Mouse (Mus musculus): ENCODE data around the gene Slc1a1.
A peak's percentile ranks its signal among the peaks of the same experiment; 100 is the strongest.

Slc1a1 gene

DNA sequence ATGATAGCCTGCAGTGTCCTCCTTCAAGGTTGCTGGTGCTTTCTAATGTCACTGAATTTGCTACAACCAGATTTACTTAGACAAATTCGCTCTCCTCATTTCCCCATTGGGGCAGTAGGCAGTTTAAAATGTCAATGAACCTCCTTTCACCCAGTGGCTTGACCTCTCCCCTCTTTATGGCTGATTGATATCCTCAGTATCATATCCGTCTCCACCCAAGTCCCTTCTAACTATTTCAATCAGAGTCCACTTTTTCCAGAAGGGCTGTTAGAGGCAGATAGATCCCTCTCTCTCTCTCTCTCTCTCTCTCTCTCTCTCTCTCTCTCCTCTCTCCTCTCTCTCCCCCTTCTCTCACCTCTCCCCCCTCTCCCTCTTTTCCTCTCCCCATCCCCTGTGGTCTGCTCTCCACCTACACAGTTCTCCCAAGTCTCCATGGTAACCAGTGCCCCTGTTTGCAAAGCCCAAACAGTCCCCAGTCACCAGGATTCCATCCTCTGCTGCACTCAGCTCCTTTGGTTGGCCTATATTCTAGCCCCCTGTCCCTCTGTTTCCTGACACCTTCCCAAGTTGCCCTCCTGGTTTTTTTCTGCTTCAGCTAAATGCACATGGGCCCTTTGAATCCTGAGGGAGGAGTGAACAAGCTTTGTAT, 80.9 kb downstream of the Slc1a1 start:
- DNase-seq (ENCODE audit: low read depth, low spot score) = no peak

DNA sequence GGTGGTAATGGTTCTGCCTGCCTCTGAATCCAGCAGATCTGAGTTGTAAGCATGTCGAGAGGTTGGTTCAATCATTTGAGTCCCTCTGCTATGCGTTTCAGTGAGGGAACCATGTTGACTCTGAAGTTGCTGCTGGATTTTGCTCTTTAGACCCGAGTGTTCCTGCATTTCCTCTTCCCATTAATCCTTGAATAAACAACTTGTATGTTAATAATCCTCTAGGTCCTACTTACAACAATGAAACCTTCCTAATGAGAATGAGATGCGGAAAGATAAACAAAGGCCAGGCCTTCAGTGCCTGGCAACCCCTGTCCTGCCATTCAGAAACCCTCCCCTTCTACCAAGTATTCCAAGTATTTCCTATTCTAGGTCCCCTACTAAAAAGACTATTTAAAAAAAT, 81.6 kb downstream of the Slc1a1 start:
- no peak for DNase-seq (ENCODE audit: low read depth, low spot score)

- peak; percentile 11 for DNase-seq (ENCODE audit: low read depth, low spot score)
Measured at GRCm38 (mm10) chr19:28917839-28918238, 83.0 kb downstream of the Slc1a1 start.

- DNase-seq (ENCODE audit: low read depth, low spot score) = no peak
Measured at GRCm38 (mm10) chr19:28926366-28926765, 91.5 kb downstream of the Slc1a1 start.

GRCm38 (mm10) chr19:28927396-28927795, 92.5 kb downstream of the Slc1a1 start:
- no peak for DNase-seq (ENCODE audit: low read depth, low spot score)

- DNase-seq (ENCODE audit: low read depth, low spot score) = no peak
Measured at GRCm38 (mm10) chr19:28929034-28929433, 94.2 kb downstream of the Slc1a1 start.

DNA sequence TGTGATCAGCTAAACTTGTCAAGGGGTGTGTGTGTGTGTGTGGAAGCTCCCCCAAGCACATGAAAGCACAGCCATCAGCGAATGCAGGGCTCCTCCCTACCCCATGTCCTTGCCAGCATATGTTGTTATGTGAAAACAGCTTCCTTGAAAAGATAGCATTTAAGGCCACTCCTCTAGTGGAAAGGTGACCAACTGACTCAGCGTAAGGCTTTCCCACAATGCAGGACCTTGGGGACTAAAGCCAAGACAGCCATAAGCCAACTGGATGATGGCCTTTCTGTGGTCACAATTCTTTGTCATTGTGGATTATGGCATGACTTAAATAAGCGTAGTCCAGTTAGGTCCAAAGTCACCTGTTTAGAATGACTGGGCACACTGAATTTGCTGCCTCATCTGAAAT, 100.0 kb downstream of the Slc1a1 start:
- DNase-seq (ENCODE audit: low read depth, low spot score) = no peak

DNA sequence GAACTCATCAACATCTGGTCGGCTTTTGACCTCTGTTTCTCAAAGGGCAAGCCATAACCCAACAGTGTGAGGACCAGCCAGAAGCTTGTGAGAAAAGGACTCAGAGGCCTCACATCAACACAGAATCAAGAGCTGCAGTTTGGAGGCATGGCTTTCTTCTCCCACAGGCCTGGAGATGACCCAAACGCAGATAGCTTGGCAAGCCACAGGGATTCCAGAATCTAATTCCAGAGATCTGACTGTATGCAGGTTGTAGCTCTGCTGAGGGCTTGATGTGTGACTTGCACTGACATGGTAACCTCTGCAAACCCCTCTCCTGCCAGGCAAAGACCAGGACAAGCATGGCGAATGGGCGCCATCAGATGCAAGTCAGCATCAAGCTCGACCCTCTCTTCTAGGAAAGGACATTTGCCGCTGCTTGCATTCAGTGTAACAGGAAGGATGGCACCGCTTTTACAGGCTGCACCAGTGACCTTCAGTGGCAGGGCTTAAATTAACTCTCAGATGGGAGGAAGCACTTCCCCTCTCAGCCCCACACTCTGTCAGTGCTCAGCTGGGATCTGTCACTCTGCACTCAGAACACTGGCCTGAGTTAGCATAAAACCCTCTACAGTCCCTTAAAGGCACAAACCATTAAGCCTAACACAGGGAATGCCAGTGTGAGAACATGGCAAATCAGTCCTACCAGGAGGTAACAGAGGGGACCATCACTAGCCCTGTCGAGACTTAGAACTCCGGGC, 105.5 kb downstream of the Slc1a1 start:
- no peak for DNase-seq (ENCODE audit: low read depth, low spot score)

DNA sequence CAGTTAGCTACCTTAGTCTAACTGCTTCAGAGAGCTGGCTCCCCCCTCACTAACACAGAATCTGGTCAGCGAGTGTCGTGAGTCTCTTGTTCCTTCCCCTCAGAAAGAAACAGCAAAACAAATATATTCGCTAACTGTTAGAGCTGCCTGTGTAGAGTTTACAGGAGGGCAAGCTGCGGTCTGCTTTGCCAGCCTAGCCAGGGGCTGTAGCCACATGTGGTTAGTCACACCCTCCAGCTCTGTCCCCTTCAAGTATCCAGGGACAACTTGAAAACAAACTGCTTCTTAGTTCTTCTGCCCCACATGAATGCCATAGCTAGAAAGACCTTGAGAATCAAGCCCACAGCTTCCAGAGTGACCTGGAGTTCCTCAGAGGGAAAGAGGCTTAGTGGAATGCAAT, 106.4 kb downstream of the Slc1a1 start:
- no peak for DNase-seq (ENCODE audit: low read depth, low spot score)

GRCm38 (mm10) chr19:28946782-28947181, 111.9 kb downstream of the Slc1a1 start:
- DNase-seq (ENCODE audit: low read depth, low spot score) = peak; percentile 29

DNA sequence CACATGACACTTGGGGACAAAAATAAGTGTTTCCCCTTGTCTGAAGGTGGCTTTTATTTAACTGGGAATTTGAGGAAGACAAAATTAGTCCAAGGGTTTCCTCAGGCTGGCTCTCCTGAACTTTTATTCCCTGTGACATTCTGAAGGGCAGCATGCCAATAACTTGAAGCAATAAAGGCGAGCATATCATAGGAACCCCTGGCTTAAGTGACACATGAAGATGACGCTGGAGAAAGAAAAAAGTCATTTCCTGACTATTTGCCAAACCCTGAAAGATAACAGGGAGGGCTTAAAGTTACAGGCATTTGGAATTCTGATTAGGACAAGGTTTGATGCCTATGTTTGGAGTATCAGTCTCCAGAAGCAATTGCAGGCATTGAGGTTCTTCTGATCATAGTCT, 112.5 kb downstream of the Slc1a1 start:
- DNase-seq (ENCODE audit: low read depth, low spot score) = no peak

- DNase-seq (ENCODE audit: low read depth, low spot score) = no peak
Measured at GRCm38 (mm10) chr19:28951251-28951650, 116.4 kb downstream of the Slc1a1 start.

DNA sequence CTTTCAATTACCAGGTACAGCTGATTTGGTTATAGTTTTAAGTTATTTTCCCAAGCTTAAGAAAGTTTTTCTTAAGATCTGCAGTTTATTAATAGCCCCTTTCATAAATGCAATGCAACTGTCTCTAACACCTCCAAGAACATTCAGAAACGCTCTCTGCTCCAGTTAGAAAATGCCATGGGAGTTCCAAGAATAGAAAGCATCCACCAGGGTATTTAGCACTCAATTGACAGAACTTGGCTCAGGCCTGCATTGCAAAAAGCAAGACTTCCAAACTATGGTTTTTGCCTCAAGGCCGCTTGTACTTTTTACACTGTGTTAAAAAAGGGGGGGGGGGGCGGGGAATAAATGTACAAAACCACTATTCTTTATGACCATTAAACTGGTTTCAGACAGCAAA, 128.3 kb downstream of the Slc1a1 start:
- peak; percentile 19 for DNase-seq (ENCODE audit: low read depth, low spot score)

- DNase-seq (ENCODE audit: low read depth, low spot score) = no peak
Measured at GRCm38 (mm10) chr19:28963513-28963841, 128.6 kb downstream of the Slc1a1 start.
